Mouse (Mus musculus): ENCODE measurements at regions not wholly inside any gene's neighbourhood (a gene's known extent, or its start where the extent isn't known, plus 50 kb on each side); places are given as distances from the start of the nearest gene placed in this dataset.

DNA sequence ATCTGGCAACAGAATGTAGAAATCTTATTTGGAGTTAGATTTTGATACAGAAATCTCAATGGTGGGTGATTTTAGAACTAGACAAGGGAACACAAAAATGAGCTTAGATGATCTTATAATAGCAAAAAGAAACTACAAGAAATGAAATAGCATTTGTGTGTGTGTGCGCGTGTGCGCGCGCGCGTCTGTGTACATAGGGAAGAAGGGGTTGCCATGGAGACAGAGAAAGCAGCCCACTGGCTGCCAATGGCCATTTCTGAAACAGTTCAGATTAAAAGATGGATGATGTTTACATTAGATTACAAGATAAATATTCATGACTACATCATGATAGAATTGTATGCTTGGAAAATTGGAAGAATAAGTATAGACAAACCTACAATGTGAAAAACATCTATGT lies 112.1 kb downstream of the Twistnb start:
- TF ChIP-seq EP300 (IDR thresholded peaks at IDR 0.05) = no peak
- no peak for TF ChIP-seq CTCF (IDR thresholded peaks at IDR 0.05)
